Mouse (Mus musculus) adrenal gland, adult 18-20 months (tissue): ENCODE measurements around the gene Prss56. TPM values are rescaled to one million over a fixed set of nuclear protein-coding genes. Genes with fewer than 3 reads are reported as not detected.

Experiments used
- DNase-seq, 2 experiments: peaks; one replicate each; pipeline ENCODE4 v3.0.0; 2021 to 2022; ENCODE audit warnings: low spot score in 2 of 2
- total RNA-seq, 2 experiments: library from RNA; stranded (reverse); gene quantifications; 1 replicate in 1 of 2; 2 replicates in 1 of 2; pipeline ENCODE4 v1.2.3; 2021

The Prss56 gene
- total RNA-seq, 2 experiments from 2014 or later: not detected

- DNase-seq: peak; percentile 80 to 83
These were observed 1.6 kb downstream of the Prss56 start for GRCm38 (mm10) chr1:87184751-87185139.

GRCm38 (mm10) chr1:87185526-87185925, 2.4 kb downstream of the Prss56 start:
- DNase-seq: no peak

- no peak for DNase-seq
These were observed 3.3 kb downstream of the Prss56 start for GRCm38 (mm10) chr1:87186261-87187036.

GRCm38 (mm10) chr1:87187037-87187355, 3.9 kb downstream of the Prss56 start:
- peak; percentile 79 for DNase-seq

- no peak for DNase-seq
These were observed 7.3 kb downstream of the Prss56 start, which contains the start of gene Chrnd for GRCm38 (mm10) chr1:87190429-87190828. Gene Chrnd, plus strand, starts transcription at chr1:87190607.

GRCm38 (mm10) chr1:87197296-87197695, 14.2 kb downstream of the Prss56 start:
- DNase-seq: no peak

- no peak for DNase-seq
These were observed 15.3 kb downstream of the Prss56 start for GRCm38 (mm10) chr1:87198119-87199065.

- no peak for DNase-seq
These were observed 17.7 kb downstream of the Prss56 start for GRCm38 (mm10) chr1:87200811-87201210.

GRCm38 (mm10) chr1:87201848-87202247, 18.7 kb downstream of the Prss56 start:
- DNase-seq: no peak

GRCm38 (mm10) chr1:87203779-87204178, 20.7 kb downstream of the Prss56 start:
- DNase-seq: no peak

GRCm38 (mm10) chr1:87204465-87204864, 21.4 kb downstream of the Prss56 start, which contains the start of gene Chrng:
Gene Chrng, plus strand, starts transcription at chr1:87204657.
- DNase-seq: no peak

- DNase-seq: no peak
These were observed 21.9 kb downstream of the Prss56 start for GRCm38 (mm10) chr1:87205038-87205437.

GRCm38 (mm10) chr1:87205502-87205901, 22.4 kb downstream of the Prss56 start:
- DNase-seq: no peak

- DNase-seq: no peak
These were observed 23.2 kb downstream of the Prss56 start for GRCm38 (mm10) chr1:87206339-87206738.

GRCm38 (mm10) chr1:87211431-87211830, 28.3 kb downstream of the Prss56 start:
- no peak for DNase-seq

- peak; percentile 86 to 90 for DNase-seq
These were observed 30.9 kb downstream of the Prss56 start, which contains the start of gene Eif4e2 for GRCm38 (mm10) chr1:87213735-87214704. Gene Eif4e2, plus strand, starts transcription at chr1:87213914.

GRCm38 (mm10) chr1:87214748-87215147, 31.6 kb downstream of the Prss56 start:
- DNase-seq: no peak

GRCm38 (mm10) chr1:87217938-87218337, 34.8 kb downstream of the Prss56 start:
- DNase-seq: no peak

- DNase-seq: no peak
These were observed 42.6 kb downstream of the Prss56 start for GRCm38 (mm10) chr1:87225739-87226138.

GRCm38 (mm10) chr1:87226409-87227159, 43.5 kb downstream of the Prss56 start:
- DNase-seq: no peak
